Mouse (Mus musculus): ENCODE measurements at regions not wholly inside any gene's neighbourhood (a gene's known extent, or its start where the extent isn't known, plus 50 kb on each side); places are given as distances from the start of the nearest gene placed in this dataset.
A peak's percentile ranks its signal among the peaks of the same experiment; 100 is the strongest.

DNA sequence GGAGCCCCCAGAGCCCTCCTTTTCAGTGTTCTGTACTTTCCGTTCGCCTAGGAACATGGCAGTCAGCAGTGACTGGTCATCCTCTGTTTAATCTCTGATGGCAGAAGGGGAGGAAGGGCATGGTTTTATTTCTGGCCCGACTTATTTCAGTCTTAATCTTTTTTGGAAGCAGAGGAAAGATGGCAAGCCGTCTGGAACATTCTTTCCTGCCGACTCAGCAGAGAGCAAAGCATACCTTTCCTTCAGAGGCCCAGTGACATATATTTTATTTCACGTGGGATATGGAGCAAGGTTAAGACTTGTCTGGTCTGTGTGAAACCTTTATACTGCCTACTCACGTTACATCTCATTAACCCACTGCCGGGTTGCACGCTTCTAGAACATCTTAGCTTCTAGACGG is 158.1 kb downstream of the Dyrk2 start:
- DNase-seq, result no peak

DNA sequence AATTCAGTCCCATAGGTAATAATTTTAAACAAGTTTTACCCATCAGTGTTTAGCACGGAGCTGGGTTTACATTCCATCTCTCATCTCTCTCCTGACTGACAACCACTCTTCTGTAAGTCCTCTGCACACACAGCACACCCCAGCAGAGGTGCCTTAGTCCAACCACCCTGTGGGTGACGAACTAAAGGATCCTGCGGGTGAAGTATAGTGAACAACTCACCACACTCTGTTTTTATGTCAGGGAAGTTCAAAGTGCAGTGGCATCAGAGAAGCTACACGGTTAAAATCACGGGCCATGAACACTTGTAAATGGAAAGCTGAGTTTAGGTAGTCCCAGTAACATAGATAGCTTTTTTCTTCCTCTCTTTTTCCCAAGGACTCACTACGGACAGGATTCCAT is 157.1 kb downstream of the Dyrk2 start:
- no peak for DNase-seq

DNA sequence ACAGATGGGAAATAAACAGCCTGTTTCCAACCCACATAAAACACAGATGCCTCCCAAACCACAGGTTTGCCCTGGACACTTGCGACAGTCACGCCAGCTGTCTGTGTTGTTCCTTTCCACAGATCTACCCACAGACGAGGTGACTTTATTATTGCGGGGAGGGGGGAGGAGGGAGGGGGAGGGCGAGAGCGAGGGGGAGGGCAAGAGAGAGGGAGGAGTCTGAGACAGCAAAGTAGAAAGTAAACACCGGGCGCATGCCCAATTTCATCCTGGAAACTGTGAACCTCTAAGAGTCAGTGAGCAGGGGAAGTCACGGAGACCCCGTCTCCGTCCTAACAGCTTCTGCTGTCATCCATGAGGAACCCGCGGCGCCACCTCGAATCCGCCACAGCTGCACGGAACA is 155.8 kb downstream of the Dyrk2 start:
- no peak for DNase-seq

DNA sequence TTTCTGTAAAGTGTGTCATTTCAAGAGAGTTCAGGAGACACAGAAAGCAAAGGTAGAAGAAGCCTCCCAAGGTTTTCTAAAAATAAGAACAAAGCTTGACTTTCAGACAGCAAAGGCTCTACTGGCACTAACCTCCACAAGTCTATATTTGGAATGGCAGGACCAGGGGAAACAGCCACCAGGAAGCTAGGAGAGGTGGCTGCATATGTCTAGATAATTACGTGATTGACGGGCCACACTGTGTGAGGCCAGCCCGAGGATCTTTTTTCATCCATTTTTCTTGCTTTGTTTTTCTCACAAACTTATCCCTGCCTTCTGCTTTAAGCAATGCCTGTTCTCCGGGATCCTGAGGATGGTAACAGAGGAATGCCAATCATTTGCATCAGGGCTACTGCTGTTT is 155.4 kb downstream of the Dyrk2 start:
- DNase-seq, result no peak

DNA sequence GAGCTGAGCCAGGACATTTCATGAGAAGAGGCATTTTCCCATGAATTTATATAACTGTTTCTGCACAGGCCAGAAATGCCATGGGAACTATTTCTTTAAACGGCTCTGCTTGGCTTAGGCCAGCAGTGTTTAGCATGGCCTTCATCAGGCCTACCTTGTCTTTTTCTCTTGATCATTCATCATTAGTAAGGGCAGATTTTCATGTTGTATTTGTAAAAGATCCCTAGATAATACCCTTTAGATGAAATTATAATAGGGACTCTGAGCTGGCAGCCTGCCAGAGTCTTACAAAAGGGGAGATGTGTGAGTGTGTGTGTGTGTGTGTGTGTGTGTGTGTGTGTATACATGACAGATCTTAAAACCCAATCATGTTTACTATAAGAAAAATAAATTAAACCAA is 149.4 kb downstream of the Dyrk2 start:
- no peak for DNase-seq

DNA sequence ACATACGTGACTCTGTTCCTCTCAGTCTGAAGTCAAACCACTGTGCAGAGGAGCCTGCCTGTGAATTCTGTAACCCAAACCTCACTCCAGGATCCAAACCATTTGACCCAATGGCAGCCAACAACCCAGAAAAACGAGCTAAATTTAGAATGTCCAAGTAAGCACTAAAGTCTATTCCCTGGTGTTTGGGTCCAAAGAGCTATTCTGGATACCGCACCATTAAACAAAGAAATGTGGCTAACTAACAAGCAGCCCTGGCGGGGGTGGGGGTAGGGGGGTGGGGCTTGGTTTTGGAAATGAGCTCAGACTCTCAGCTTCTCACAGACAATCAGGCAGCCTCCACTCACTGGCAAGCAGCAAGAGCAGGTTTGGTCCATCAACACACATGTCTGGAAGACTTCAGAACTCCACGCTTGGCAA is 147.9 kb downstream of the Dyrk2 start:
- DNase-seq, result no peak

DNA sequence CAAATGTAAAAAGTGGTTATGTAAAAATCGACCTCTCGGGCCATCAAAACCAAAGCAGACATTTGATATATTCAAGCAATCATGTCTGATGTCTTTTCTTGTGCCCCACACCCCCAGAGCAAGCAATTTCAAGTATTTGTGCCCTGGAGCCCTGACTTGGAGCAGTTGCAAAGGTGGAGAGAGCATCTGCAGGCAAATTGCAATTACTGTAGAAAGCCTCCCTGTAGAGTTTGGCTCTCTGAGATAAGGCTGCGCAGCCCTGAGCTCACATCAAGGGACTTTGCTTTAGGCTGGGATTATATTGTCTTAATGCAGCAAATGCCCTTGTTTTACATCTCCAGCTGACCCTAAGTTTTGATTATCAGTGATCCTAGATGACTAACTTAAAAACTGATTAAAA is 147.3 kb downstream of the Dyrk2 start:
- DNase-seq, result no peak

DNA sequence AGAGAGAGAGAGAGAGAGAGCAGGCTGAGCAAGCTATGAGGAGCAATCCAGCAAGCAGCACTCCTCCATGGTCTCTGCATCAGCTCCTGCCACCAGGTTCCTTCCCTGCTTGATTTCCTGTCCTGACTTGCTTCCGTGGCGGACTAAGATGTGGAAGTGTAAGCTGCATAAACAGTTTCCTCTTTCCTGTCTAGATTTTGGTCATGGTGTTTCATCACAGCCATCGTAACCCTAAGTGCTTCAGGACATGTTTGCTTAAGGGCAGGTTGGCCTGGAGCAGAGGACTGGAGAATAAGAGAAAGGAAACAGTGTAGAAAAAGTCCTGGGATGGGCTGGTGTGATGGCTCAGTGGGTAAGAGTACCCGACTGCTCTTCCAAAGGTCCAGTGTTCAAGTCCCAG is 133.9 kb downstream of the Dyrk2 start:
- no peak for DNase-seq

DNA sequence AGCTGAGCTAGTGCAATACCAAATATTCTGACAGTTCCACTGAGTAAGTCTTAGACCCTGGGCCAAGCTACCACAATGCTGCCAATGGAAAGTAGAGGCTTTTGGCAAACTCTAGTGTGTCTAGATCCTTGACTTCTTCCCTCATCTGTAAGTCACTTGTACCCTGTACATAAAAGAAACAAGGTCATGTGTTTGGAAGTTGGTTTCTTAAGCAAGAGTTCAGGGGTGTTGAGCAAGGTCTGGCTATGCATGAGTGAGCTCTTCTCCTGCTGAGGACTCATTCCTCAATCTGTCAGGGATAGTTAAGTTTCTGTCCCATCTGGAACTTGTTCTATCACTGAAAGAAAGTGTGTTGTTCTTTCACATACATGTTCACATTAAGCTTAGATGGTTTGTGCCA is 132.9 kb downstream of the Dyrk2 start:
- no peak for DNase-seq

DNA sequence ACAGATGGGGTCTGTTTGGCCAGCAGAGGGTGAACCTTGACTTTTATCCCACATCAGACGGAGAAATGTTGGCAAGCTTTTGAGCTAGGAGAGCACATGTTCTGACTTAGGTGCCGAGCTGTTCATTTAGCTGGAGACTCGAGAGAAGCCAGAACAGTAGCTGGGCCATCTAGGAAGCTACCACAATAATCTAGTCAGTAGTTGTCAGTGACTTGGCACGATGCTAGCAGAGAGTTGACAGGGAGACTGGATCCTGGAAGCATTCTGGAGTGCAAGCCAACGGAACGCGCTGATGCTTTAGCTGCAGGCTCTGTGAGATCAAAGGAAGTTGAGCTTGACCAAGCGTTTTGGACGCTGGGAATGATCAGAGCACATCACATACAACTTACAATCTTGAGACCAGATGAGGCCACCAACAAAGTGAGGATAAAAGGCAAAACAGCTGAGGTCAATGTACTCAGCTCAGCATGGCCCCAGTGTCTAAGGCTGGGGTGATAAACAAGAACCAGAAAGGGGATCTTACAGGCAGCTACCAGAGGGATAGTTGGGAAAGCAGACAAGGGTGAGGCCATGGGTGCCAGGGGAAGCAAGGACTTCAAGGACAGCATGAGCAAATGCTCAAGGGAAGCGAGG is 130.0 kb downstream of the Dyrk2 start:
- DNase-seq, result no peak

DNA sequence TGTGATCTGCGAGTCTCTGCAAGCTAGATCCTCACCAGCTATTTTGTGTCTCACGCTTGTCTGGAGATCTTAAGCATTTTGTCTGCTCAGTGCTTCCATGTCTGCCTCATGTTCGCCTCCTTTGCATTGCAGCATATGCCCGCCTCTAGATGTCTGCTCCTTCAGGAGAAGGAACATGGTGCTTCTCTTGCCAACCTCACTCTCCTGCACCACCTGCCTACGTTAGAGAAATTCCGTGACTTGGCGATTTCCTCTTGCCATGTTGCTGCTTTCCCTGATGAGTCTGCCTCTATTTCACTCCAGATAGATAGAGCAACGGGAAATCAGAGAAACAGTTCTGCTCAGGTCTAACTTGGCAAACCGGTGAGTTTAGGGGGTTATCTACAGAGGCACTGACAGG is 126.2 kb downstream of the Dyrk2 start:
- no peak for DNase-seq

DNA sequence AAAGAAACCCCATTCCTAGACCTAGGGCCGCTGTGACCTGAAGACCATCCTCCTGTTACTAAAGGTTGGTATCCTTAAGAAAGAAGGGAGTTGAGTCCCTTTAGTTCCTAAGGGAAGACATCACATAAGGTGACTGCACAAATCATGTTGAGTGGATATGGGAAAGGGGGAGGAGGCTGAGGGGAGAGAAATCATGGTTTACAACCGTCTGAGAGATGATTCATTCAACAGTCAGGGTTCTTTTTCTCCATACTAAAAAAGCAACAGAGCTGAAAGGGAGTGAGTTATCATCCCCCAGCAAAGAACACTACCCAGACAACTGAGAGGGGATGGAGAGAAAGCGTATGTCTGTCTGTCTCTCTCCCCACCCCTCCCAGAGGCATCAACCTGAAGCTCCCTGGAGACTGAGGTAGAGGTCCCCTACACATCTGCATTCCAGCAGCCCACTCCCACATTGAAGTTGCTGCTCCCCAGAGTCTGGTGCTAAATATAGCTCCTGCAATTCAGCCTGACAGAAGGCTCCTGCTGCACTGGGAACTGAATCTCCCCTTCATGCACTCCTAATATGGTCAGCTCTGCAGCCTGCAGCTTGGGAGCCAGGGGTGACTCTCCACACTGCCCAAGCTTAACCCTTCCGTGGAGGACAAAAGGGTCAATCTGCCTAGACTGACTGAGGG is 123.2 kb downstream of the Dyrk2 start:
- no peak for DNase-seq

DNA sequence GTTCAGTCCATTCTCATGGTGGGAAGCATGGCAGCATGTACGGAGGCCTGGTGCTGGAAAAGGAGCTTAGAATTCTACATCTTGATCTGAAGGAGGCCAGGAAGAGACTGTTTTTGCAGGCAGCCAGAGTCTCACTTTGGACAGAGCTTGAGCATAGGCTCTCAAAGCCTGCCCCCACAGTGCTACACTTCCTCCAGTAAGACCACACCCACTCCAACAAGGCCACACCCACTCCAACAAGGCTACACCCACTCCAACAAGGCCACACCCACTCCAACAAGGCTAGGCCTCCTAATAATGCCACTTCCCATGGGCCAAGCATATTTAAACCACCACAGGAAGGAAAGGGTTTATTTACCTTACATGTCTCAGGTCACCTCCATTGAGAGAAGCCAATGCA is 121.0 kb downstream of the Dyrk2 start:
- no peak for DNase-seq

DNA sequence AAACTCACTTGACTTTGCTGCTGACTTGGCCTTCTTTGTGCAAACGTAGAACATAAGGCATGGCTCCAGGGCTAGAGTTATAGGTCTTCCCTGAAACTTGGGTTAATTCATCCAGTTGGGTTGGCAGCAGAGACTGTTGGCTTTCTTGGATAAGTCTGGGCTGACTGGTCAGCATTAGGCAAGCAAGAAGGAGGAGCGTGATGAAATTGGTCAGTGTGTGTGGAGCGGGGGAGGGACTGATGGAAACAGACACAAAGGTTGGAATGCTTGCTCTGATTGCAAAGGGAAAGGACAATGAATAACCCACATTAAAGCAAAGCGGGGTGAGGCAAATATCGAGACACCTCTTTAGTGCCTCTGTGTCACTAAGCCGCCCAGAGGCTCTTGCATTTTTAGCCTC is 120.3 kb downstream of the Dyrk2 start:
- no peak for DNase-seq

DNA sequence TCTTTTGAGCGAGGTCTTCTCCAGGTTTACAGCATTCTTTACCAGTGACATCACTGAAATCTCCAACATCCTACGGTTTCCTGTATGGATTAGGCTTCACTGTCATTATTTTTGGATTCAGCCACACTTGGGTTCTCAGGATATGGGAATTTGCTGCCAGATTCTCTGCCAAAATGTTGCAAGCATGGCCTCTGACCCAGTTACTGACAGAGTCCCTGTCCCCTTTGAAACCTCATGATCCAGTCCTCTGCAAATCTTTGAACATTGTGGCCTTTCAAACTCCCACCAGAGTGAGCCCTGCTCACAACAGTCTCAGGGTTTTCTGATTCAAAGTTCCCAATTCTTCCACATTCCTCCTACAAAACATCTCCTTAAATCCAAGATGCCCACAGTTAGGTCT is 118.9 kb downstream of the Dyrk2 start:
- no peak for DNase-seq

DNA sequence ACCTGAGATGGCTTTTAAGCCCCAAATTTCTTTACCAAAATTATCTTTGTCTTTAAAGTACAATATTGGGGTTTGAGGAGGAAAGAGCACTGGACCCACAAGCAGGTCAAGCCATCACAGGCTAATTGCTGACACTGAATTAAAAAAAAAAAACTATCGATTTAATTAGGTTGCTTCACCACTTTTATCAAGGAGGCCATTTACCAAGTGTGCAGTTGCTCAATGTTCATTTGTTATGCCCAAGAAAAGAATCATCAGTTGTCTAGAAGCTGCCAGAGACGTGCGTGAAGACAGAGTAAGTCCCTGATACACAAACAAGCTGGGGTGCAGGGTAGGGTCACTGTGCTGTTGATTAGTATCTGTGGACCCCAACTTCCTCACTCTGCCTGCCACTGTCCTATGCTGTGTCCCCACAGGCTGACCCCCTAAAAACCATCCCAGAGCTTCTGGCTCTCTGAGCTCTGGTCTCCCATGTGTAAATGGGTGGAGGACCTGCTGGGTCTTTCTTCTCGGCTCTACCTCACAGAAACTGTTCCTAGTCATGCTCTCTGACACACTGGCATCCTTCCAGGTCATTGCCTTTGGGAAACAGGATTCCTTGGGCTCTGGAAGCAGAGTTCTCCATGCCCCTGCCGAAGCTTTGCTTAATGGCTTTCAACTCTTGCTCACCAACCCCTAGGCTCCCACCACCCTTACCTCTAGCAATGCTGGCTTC is 116.8 kb downstream of the Dyrk2 start:
- DNase-seq, result no peak

DNA sequence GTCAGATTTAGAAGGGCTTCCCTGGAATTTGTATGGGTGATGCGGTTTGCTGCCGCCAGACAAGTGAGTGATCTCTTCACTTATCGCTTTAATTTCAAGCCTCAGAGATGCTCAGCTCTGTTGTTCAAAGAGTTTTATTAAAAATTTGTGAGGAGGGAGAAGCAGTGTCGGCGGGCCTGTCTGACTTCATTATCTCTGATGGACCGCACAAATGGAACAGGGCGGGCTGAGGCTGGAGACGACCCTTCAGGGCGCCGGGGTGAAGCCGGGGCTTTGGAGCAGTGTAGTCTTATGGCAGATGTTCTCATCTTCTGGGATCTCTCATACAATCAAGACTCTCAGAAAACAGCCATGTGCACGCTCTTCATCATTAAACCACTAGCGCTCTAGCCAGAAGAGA is 115.2 kb downstream of the Dyrk2 start:
- DNase-seq, result no peak

DNA sequence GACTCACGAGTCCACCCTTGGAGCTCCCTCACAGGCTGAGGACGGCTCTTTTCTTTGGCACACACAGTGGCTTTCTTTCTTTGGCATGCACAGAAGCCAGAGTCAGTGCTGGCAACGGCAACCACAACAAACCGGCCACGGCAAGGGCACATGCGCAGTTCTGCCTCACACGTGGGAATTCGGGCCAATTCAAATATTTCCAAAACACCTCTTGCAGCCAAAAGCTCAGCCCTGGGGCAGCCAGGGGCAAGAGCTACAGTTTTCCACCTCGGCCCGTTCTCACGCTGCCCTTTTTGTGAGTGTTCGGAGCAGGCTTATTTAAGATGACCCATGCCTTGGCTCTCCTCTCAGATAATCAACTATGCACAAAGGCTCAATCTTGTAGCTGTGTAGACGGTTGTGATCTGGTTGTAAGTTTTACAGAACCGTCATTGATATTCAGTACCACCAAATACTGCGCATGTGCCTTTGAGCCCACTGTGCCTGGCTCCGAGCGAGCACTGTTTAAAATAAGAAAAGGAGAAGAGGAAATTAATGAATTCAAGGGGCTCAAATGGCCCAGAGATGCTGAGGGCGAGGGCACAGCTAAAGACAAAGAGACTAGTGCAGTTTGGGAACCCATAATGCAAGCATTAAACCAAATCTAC is 111.1 kb downstream of the Dyrk2 start:
- peak; percentile 4 for DNase-seq

DNA sequence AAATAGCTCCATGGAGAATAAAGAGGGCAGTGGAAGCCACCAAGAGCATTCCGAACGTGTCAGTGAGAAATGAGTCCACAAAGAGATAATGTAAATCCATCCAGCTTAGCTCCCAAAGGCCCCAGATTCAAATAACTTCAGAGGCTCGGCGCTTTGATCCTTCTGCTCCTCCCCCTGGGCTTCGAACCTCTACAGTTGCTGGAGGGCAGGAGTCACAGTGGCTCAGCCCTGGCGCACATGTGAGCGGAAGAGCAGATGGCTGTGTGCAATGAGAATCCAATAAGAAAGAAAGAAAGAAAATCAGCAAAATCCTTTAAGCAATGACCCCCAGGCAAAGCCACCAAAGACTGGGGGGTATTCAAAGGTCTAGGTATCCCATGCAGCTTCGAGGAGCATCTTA is 109.6 kb downstream of the Dyrk2 start:
- DNase-seq, result no peak

DNA sequence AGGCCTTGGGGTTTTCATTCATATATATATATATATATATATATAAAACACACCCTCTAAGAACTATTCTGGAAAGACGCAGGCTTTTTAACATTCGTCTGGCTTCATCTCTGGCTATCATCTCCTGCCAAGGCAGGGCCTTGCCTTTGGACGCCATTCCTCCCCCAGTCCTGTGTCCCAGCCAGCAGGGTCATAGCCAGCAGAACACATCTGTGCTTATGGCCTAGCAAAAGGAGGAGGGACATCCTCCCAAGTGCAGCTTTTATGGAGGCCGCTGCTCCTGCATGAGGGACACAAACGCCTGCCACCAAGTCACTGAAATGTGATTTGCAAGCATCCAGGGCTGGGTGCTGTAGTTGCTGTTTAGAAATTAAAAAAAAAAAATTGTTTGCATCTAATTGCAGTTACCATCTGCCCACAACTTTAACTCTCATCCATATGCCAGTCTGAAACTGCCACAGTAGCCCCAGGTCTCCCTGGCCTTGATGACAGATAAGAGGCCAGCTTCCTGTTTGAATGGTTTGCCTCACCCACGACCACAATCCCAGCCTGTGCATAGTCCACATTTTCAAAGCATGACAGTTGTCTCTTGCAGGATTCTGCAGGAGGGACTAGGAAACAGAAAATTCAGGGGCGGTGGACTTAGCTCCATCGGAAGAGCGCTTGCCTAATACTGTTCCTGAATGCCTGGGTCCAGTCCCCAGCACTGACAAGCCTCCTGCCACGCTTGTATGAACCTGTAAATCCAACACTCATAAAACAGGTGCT is 108.7 kb downstream of the Dyrk2 start:
- DNase-seq, result no peak

DNA sequence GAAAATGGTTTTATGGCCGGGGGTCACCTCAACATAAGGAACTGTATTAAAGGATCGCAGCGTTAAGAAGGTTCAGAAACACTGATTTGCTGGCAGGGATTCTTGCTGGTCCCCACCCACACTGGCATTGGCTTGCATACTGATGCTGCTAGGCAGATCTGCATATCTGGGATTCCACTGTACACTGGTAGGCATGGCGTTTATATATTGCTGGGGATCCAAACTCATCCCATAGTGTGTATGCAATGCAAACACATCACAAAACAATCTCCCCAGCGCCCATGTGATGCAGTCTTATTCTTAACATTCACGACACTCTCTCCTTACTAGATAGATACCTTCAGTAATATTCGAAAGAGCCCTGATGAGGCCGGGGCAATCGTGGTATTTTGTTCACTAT is 105.0 kb downstream of the Dyrk2 start:
- DNase-seq, result no peak

DNA sequence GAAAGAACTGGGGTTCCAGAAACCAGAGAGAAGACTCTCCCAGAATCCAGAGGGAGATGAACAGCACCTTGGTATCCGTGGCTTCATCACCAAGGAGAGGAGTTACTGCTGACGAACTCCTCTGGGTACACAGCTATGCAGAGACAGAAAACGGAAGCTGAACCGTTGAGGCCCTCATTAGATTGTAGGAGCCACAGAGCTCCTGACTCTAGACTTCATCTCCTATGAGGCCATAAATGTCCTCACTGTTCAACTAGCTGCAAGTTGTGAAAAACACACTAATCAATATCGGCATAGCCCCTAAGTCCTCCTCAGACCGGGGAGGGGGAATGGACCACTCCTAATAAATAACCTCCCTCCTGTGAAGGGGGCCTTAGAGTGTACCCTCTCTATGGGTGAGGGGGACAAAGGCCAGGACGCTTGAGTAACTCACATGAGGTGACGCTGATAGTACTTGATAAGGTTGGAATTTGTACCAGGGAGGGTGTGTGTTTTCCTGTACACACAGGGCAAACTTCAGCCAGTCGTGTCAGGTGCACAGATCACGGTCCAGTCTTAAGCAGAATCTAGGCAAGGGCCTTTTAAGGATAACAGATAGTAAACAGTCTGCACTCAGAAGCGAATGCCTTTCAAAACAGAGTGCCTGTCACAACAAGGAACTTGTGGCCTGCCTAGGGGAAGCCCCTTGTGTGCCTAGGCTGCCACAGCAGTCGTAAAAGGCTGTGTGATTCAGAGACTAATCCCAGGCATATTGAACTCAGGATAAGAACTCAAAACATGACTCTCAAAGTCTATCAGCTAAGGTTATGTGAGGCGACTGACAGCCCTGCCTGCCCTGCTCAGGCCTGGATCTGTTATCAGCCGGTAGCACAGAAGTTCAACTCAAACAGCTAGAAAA is 104.2 kb downstream of the Dyrk2 start:
- no peak for DNase-seq
